Mouse (Mus musculus): Measurements from ENCODE around the gene Reep3.

Gene Reep3

DNA sequence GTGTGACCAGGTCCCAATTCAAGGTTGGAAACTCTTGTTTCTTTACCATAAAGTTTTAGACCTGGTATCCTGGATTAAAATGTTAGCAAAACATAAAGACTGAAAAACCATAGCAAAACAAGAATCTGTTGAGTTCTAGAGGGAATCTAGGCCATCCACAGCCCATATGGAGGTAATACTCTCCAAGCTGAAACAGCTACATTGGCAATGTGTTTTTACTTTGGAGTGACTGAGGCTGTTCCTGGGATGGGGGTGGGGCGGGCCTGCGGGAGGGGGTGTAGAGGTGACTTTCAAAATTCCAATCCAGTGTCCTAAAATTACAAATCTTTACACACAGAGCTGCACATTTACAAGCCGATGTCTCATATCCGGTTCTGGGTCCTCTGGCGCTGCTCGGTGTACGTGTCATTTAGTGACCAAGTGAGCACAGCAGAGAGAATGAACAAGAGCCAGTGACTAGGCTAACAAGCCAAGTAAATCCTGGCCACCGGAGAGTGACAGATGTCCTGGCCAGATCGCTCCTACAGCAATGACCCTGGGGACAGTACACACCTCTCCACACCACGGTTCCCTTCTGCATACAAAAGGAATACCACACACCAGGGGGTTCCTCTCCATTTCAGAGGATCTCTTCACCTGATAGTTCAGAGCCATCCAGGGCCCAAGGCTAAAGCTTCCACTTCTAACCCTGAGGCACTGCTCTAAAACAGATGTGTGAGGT lies 13.1 kb downstream of the Reep3 start:
- peak; percentile 98 for DNase-seq (ENCODE audit: low read depth, low spot score)

DNA sequence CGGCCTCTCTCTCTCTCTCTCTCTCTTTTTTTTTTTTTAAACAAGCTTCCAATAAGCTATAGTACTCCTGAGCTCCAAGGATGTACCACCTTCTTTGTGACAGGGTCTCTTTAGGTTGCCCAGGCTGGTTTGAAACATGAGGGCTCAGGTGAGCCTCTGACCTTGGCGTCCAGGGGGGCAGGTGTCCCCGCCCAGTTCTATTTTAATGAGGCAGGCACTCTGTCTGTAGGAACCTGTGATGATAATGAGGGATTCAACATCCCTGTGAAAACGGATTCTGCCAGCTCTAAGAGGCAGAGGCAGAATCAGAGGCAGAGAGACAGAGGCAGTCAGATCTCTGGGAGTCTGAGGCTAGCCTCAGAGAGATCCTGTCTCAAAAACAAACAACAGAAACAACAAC lies 14.2 kb downstream of the Reep3 start:
- DNase-seq (ENCODE audit: low read depth, low spot score) = peak; percentile 68

DNA sequence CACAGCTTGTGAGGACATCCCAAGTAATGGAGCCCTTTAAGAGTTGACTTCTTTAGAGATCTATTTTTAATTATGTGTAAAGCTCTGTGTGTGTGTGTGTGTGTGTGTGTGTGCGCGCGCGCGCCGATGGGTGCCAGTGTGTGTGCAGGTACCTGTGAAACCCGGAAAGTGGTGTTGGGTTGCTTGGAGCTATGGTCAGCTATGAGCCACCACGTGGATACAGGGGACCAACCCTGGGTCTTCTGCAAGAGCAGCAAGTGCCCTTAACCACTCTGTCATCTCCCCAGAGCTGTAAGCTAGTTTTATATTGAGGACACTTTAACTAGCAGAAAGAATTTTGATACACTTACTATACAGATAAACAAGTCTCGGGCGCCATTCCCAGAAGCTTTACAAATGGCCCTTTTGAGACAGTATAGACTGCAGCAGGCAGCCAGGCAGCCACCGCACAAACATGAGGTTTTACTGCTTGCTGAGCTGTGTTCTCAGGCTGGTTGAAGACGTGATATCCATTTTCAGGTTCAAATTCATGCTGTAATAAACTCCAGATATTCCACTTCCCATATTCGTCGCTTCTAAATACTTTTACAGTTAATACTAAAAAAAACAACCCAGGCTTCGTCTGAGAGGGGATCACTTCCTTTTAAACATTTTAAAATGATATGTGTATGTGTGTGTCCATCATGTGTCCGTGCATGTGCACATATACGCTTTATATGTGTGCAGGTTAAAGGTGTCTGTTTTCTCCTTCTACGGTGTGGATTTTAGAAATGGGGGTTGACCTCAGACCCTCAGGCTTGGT lies 15.3 kb downstream of the Reep3 start:
- DNase-seq (ENCODE audit: low read depth, low spot score) = no peak

DNA sequence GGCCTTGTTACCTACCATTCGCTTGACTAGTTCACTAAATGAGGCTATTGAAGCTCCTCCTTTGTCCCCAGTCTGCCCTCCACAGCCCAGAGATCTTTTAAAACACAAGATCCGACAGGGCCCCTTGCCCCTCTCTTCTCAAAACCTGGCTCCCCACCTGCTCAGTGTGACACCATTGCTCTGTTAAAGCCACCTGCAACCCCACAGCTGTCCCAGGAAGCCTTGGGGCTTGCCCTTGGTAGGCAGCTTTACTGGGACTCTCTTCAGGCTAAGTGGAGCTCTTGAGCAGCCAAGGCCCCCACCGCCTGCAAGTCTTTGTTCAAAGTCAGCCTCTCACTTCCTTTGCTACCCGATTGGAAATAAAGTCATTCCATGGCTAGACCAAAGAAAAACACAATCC lies 17.7 kb downstream of the Reep3 start:
- peak; percentile 52 for DNase-seq (ENCODE audit: low read depth, low spot score)

DNA sequence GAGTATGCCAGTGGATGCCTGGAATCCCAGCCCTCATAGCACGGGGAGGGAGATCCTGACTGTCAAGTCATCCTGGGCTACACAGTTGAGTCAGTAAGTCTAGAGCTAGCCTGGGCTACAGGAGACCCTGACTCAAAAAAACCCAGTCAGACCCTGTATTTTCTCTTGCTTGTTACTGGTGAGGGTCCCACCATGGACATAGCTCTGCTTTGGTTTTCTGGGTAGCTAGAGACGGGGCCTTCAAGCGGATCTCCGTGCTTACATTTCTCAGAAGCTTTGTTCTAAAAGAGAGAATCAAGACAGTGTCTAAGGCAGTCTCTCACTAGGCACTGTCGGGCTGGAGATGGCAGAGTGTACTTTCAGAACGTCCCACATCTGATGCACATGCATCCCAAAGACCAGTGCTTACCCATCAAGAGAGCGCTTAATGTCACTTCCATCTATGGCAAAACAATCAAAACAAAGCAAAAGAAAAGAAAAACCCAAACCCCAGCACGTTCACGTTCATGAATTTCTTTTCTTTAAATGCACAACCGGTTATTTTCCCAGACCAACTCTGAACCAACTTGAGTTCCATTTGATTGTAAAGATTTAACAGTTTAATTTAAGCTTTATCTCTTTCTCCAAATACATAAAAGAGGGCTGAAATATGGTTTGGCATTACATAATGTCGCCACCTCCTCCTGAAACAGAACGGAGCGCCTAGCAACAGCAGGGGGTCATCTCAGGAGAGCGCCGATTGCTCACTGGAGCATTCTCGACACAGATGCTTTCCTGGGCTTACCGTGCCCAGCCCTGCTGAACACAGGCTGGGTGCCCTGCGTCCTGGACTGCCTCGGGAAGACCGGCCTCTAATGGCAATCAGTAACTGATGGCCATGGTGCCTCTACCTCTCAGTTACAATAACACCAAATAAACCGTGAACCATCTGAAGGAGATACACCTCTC lies 20.5 kb downstream of the Reep3 start:
- DNase-seq (ENCODE audit: low read depth, low spot score) = peak; percentile 64

DNA sequence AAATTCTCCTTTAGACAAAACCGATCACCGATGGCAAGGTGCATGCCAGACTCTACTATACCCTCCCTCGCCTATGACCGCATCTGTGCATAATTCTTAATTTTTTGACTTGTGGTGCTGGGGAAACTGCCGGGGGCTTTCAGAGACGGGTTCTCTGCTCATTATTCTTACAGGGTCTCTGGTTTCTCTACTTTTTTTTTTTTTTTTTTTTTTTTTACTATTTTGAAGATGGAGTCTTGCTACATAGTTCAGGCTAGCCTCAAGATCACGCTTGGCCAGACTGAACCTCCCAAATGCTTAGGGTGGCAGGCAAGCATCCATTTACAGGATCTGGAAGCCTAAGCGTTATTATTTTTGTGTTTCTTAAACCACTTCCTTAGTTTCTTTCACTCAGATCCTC lies 23.2 kb downstream of the Reep3 start:
- DNase-seq (ENCODE audit: low read depth, low spot score) = no peak

DNA sequence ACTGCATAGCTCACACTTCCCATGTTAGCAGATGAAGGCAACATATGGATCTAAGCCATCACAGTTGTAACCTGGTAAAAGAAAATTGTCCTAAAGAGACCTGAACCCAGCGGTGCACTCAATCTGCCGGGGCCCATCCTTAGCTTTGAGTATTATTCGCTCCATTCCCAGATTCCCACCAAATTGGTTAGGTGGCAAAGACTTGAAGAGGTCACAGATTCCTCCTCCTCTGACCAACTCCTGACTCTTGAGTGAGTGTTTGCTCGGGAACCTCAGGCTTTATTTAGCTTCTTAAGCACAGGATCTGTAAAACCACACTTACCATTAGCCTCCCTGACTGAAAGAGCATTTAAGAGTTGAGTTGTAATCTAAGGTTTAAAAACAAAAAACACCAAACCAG lies 24.1 kb downstream of the Reep3 start:
- no peak for DNase-seq (ENCODE audit: low read depth, low spot score)

DNA sequence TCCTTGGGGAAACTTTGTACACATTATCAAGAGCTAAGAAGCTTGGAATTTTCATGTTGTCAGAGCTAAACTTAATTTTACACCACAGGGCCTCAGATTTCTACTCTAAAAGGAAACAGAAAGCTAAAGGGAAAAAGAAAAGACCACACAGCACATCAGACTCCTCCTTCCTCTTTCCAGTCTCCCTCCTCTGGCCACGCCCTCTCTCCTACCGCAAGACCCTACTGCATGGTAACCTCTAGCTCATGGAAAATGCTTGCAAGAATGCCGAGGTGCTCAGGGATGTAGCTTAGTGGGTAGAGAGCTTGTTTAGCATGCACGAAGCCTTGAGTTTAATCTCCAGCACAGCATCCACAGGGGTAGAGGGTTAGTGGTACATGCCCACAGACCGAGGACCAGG lies 24.9 kb downstream of the Reep3 start:
- DNase-seq (ENCODE audit: low read depth, low spot score) = peak; percentile 60

DNA sequence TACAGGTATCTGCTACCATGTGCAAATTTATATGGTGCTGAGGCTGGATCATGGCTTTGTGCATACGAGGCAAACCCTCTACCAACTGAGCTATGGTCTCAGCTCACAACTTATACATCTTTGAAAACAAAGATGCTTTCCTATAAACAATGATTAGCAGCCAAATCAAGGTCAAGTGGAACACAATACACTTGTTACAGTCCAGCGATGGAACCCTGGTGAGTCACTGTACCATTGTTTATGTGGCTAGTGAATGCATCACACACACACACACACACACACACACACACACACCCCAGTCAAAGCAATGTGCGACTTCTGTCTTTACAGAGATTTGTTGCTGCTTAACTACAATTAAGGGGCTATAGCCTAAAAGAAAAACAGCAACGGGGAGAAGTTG lies 25.4 kb downstream of the Reep3 start:
- DNase-seq (ENCODE audit: low read depth, low spot score) = no peak

DNA sequence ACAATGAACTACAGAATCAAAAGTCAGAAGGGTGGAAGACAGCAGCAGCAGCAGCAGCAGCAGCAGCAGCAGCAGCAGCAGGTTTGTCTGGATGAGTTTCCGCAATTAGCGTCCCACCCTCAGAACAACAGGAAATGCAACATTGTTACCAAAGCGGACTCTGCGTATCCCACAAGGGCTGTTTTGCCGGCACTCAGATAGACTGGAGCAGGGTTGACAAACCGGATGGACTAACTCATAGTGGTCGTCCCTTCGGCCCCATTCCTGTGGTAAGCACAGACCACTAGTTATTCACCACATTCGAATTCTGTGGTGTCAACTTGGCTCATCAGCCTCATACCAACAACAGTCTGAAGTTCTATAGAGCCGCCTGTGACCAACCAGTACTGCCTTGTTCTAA lies 27.7 kb downstream of the Reep3 start:
- DNase-seq (ENCODE audit: low read depth, low spot score) = no peak

DNA sequence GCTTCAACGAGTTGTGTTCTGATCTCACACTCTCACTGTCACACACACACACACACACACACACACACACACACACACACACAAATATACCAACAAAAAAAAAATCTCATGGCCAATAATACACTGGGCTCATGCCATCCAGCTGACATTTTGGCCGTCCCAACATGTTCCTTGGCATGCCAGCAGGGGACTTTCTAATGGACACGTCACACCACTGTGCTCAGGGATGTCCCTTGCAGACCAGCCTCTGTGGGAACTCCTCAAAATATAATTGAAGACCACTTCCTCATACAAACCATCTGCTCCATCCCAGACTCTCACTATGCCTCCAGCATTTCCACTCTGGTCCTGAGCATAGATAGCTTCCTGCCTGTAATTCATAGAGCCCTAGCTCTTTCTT lies 30.3 kb downstream of the Reep3 start:
- no peak for DNase-seq (ENCODE audit: low read depth, low spot score)

DNA sequence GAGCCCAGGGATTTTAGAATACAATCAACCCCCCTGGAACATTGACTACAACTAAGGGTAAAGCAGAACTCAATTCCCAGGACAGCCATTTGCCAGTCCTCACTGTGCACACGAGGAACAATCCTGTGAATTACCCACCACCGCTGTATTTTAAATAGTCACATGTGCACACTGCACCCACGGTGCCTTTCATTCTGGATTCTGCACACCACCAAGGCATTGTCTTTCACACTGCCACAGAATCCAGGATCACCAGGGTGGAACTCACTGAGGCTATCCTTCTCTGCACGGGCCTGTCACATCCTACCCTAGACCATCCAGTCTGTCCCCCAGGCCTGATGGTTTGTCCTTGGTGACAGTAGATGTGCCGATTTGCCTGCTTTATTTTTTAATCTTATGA lies 30.8 kb downstream of the Reep3 start:
- DNase-seq (ENCODE audit: low read depth, low spot score) = no peak

DNA sequence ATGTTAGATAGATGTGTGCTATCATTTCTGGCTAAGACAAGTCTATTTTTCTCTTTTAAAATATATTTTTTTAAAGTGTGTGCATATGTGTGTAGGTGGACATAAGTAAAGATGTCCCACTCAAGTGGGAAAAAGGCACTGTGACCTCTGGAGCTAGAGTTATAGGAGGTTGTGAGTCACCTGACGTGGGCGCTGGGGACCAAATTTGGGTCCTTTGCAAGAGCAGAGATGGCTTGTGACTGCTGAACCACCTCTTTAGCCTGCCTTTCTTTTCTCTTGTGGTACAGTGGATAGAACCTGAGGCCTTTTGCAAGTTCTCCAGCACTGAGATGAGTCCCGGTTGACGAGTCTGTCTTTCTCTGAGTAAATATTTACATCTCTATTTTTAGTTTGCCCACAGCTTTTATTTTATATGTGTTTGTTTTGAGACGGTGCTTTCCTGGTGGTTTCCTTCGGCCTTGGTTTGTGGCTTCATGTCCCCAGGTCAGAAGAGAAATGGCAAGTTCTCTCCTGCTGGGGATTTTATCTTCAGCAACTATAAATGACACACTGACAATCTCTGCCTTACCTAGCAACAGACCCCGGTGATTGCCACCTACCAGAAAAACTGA lies 31.4 kb downstream of the Reep3 start:
- no peak for DNase-seq (ENCODE audit: low read depth, low spot score)

DNA sequence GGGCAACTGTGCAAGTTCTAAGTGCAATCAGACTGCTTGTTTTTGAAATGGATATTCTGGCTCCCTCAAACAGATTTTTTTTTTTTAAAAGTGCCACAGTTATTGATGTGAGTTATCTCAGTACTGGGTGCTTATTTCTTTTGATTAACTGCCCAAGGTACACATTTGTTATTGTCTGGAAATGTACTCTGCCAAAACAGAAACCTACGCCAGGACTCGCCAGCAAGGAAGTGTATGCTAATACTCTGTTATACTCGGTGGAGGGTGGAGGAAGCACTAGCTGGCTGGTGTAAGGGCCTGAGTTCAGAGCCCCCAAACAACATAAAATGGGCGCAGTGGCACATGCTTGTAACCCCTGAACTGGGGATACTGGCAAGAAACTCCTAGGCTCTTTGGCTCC lies 34.9 kb downstream of the Reep3 start:
- no peak for DNase-seq (ENCODE audit: low read depth, low spot score)

DNA sequence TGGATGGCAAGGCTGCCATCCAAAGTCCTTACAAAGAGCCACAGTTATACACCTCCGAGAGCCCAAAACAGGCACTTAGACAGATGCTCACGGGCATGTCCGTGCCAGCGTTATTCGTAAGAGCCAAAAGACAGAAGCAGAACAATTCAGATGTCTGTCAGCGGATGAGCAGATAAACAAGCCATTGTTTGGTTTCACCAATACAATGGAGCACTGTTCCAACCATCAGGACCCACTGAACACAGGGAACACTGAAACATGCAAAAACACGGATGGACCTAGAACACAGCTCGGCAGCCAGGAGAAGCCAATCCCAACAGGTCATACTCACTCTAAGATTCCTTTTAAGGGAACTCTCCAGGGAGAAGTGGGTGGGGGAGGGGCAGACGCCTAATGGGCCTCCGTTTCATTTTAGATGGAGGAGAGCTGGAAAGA lies 35.4 kb downstream of the Reep3 start:
- peak; percentile 83 for DNase-seq (ENCODE audit: low read depth, low spot score)

DNA sequence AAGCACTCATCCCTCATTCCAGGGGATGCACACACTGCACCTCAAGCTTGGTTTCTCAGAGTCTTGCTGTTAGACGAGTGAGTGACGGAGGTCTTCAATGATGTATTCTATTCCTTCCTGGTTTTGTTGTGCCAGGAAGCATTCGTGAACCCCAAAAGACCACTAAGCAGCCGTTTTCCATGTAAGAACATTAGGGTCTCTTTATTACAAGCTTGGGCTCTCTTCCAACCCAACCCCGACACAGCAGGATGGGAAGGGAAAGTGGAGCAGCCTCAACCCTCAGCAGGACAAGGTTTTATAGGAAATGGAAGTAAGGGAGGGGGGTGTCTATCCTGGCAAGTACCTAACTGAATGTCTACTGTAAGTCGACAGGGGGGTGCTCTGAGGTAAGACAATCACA lies 38.0 kb downstream of the Reep3 start:
- DNase-seq (ENCODE audit: low read depth, low spot score) = no peak

DNA sequence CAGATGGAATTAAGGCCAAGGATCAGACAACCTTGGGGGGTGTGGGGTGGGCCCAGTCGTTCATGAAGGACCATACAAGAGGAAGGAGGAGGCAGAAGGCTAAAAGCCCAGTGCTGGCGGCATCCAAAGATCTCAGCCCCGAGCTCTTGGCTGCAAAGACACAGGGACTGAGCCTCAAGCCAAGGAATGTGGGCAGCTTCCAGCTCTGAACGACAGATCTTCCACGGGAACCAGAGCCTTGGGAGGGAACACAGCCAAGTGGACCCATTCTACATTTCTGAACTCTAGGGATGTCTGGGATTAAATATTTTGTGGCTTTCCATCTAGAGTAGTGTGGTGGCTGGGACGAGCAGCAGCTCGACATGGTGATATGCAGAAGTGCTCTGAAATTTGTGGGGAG lies 38.4 kb downstream of the Reep3 start:
- no peak for DNase-seq (ENCODE audit: low read depth, low spot score)

DNA sequence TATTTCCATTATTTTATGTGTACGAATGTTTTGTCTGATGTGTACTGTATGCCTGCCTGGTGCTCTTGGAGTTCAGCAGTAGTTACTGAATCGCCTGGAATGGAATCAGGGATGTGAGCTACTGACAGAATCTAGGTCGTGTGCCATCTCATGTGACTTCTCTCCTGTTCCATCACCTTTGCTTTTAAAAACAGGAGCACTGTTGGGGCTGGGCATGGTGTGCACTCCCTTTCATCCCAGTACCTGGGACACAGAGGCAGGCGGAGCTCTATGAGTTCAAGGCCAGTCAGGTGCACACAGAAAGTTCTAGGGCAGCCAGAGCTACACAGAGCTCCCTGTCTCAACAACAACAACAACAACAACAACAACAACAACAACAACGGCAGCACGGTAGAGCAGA lies 39.0 kb downstream of the Reep3 start:
- no peak for DNase-seq (ENCODE audit: low read depth, low spot score)

DNA sequence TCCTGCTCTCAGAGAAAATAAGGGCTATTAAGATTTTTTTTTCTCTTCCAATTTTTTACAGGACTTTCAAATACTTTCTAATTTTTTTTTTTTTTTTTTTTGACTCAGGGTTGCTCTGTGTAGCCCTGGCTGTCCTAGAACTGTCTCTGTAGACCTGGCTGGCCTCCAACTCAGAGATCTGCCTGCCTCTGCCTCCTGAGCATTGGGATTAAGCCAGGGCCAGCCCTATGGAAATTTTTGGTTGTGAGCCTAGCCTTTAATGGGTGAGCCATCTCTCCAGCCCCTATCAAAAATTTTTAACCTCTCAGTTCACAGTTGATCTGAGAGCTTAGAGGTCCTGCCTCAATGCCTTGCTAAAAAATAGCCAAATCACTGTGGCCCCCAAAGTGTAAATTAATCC lies 39.5 kb downstream of the Reep3 start:
- no peak for DNase-seq (ENCODE audit: low read depth, low spot score)

DNA sequence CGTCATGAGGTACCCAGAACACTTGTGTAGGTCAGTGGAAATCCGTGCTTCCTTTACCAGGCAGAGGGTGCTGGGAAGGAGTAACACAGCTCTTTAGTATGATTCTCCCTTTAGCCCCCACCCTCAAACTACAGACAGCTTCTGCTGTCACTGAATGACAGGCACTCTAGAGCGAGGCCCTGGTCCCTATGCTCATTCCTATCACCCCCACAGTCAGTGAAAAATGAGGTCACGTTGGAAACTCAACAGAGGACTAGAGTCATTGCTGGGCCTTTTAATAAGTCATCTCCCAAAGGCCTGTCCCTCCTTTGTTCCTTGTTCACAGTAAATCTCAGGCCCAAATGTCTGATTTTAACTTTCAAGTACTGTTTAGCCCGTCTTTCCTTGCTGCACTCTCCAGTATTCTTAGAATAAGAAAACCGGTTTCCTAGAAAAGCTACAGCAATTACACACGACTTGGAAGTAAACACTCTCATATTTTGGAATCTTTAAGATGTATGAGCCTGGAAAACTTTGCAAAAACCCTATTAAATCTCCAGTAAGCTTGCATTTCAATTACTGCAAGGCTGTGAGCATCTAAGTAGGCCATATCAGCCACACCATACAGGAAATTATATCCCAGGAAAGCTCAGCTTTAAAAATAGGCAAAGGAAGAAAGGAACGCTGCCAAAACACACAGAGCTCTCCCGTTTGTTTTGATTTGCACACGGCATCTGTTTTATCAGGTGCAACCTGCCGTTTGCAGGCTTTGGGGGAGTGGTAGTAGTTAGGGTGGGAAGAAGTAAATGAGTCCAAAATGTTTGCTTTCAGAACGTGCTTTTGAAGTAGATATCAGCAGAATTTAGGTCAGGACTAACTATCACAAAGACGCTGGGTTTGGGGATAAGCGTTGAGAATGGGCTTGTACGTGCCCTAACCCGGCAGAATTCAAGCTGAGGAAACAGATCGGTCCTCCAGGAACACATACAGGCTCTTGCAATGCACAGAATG lies 40.6 kb downstream of the Reep3 start:
- no peak for DNase-seq (ENCODE audit: low read depth, low spot score)

Data from ZHBTc4 (cell line).